Mouse (Mus musculus) kidney, embryonic 15.5 days (tissue): ENCODE results near the gene Utf1. TPM values are rescaled to one million over a fixed set of nuclear protein-coding genes. Genes with fewer than 3 reads are reported as not detected.

Source experiments
- microRNA counts: library from miRNA; unstranded; fragments of <30 nt; microRNA quantifications from one replicate; lab custom pipeline; 2016
- microRNA-seq: library from miRNA; unstranded; fragments of <30 nt; microRNA quantifications from one replicate; pipeline ENCODE4, GENCODE M21; 2016
- polyA plus RNA-seq: library from polyadenylated mRNA; unstranded; fragments of >200 nt; fragmentation: Nextera tagmentation; extraction: Ambion mirVana; gene quantifications from 2 replicates; pipeline ENCODE4 v1.2.1, GENCODE M21; 2015

The Utf1 gene
- polyA plus RNA-seq, 1 experiment from 2014 or later, result not detected

MicroRNA genes within 50 kb of the gene (microRNA counts, 519-probe panel; counts per million panel counts)
- microRNA mmu-miR-202-3p (lab: Ali Mortazavi, UCI) (2,226 counts per million, percentile 25 among the panel's probes with 10 or more counts), microRNA mmu-miR-202-5p (lab: Ali Mortazavi, UCI) (2,683 counts per million, percentile 62 among the panel's probes with 10 or more counts)

Small RNA genes lying within 50 kb of the gene (microRNA-seq; reads per million reads assigned to microRNA genes)
- gene Mir202, result 0.59 reads per million
- 0.44 reads per million for gene Mir7062
- gene mmu-mir-7686, result not detected

Other genes with a start within 250 kb of the Utf1 start
- 0.67 and 2.5 TPM in 2 replicates for gene Adgra1, start 109.6 kb upstream of the Utf1 start, polyA plus RNA-seq
- 0.19 and 0.26 TPM in 2 replicates for gene Kndc1, start 49.1 kb upstream of the Utf1 start, polyA plus RNA-seq
- 0.49 and 0.91 TPM in 2 replicates for gene 6430531B16Rik, start 35.0 kb downstream of the Utf1 start, polyA plus RNA-seq
- 1.4 and 2.1 TPM in 2 replicates for gene Adam8, start 48.8 kb downstream of the Utf1 start, polyA plus RNA-seq
- 38.3 and 40.4 TPM in 2 replicates for gene Zfp511, start 92.6 kb downstream of the Utf1 start, polyA plus RNA-seq
- 52.6 and 58.0 TPM in 2 replicates for gene Tubgcp2, start 92.9 kb downstream of the Utf1 start, polyA plus RNA-seq
- gene Msx3, start 105.3 kb downstream of the Utf1 start, polyA plus RNA-seq, result not detected in 2 replicates
- 1.4 and 2.1 TPM in 2 replicates for gene Caly, start 138.8 kb downstream of the Utf1 start, polyA plus RNA-seq
- gene Prap1, start 149.6 kb downstream of the Utf1 start, polyA plus RNA-seq, result 0.28 TPM in 1 of 2 replicates, not detected in the other
- gene Fuom, start 158.7 kb downstream of the Utf1 start, polyA plus RNA-seq, result 34.7 and 35.8 TPM in 2 replicates
- 18.0 and 23.3 TPM in 2 replicates for gene Paox, start 172.0 kb downstream of the Utf1 start, polyA plus RNA-seq
- gene Echs1, start 172.7 kb downstream of the Utf1 start, polyA plus RNA-seq, result 166 and 171 TPM in 2 replicates
- 26.3 and 28.1 TPM in 2 replicates for gene Mtg1, start 193.8 kb downstream of the Utf1 start, polyA plus RNA-seq
- 0.48 and 0.55 TPM in 2 replicates for gene Sprn, start 211.1 kb downstream of the Utf1 start, polyA plus RNA-seq
- not detected in 2 replicates for gene Olfr522, start 221.0 kb downstream of the Utf1 start, polyA plus RNA-seq
- gene Olfr523, start 229.4 kb downstream of the Utf1 start, polyA plus RNA-seq, result not detected in 2 replicates